Mouse (Mus musculus) telencephalon, adult 2 months (tissue): ENCODE data around the gene Srrm4.

ENCODE experiments used
- DNase-seq: peaks from one replicate; pipeline ENCODE4 v3.0.0-alpha.2; 2011; ENCODE audit warnings: low read depth, low spot score

Gene Srrm4

DNA sequence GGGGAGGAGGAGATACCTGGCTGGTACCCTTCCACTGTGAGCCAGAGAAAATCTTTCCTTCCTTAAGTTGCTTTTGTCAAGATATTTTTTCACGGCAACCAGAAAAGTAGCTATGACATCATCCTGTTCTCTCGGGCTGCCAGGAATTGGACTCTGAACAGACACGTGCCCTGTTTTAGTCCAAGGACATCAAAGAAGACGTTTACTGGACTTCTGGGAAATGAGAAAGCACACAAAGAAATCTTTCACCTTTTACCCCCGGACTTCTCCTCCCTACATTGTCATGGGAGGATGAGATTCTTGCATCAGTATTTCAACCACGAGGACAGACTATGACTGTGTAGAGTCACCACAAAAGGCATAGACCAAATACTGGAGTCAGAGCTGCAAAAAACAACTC, 183.7 kb downstream of the Srrm4 start:
- DNase-seq, result no peak

DNA sequence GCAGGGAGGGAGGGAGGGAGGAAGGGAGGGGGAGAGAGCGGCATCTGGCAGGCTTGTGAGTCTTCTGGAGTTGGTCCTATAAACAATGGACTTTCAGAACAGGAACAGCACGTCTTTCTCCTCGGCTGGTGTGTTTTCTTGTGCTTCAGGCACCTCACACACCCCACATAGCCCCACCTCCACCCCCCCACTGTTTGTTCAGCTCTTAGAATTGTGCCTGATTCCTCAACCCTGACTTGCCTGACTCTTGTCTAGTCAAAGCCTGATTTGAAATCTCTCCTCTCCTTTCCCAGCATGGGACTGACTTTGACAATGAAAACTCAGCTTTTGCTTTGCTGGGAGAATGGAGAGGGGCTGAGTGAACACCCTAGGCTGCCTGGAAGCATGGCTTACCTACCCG, 184.3 kb downstream of the Srrm4 start:
- DNase-seq, result no peak

DNA sequence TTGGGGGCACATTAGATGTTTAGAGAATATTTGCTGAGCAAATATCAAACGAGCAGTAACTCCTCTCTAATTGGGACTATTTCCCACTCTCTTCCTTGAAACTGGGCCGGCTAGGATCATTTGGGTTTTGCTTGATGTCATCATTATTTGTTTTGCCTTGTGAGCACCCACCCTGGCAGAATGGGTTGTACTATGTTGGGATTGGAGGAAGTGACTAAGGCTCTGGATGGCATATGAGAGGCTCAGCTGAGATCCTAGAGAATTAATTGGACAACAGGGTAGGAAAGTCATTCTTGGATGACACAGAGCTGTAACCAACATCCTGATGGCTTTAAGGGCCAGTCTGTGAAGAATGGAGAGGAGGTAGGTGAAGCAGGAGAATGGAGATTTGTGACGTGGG, 185.1 kb downstream of the Srrm4 start:
- no peak for DNase-seq

DNA sequence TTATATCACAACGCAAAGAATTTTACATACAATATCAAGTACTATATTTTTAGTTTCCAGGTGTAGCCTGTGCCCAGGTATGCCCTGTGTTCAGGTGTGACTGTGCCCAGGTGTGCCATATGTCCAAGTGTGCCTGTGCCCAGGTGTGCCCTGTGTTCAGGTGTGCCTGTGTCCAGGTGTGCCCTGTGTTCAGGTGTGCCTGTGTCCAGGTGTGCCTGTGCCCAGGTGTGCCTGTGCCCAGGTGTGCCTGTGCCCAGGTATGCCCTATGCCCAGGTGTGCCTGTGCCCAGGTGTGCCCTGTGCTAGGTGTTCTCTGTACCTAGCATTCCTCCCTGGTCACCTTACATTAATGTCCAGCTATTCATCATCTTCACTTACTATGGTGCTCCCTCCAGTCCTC, 185.7 kb downstream of the Srrm4 start:
- DNase-seq, result no peak

DNA sequence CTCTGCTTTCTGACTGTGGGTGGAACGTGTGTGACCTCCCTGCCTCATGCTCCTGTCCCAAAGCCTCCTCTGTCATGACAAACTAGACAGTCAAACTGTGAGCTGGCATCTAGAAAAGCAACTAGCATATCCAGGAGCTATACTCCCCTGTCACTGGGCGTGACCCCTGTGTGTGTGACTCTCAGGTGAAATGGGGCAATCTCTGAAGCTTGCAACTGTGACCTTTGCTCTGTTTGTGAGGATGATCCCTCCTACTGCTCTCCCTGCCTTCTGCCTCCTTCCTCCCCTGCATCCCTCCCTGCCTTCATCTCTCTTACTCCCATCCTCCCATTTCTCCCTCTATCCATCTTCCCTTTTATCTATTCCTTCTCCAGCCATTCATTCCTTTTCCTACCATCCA, 187.6 kb downstream of the Srrm4 start:
- no peak for DNase-seq

DNA sequence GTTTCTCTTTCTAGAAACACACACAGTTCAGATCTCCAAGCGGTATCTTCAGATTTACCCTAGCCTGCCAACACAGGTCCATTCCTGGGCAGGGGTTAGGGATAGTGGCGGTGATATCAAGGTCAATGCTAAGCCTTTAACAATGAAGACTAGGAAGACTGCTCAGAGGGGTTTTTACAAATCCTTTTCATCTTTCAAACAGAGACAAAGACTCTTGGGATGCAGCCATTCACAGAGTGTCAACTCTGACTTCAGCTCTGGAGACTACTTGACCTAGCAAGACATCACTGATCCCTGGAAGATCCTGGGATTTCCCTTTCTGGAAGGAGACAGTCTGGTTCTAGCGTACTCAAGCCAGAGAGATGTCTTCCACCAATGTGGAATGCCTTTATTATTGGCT, 190.8 kb downstream of the Srrm4 start:
- no peak for DNase-seq

DNA sequence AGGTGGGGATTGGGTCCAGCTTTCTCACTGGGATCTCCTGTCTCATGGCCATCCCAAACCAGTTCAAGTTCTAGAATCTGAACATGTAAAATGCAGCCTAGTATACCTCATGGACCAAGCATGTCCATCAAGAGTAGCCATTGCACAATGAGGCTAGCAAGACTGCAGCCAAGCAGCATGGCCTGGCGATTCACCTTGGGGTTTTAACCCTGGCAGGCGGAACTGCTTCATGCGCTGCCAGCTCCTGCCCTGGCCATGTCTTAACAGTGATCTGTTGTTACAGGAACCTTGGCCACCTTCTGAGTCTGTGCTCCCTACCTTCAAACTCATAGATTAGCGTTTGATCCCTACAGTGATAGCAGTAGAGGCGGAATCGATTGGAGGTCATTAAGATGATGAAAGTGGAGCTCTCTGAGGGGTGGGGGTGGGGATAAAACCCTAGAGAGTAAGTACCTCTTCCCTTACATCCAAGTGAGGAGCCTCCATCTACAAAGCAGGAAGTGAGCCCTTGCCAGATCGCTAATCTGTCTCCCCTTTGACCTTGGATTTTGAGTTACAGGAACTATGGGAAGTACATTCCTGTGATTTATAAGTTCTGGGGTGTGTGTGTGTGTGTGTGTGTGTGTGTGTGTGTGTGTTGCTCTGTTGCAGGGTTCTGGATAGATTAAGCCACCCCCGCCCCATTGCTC, 191.4 kb downstream of the Srrm4 start:
- DNase-seq, result no peak

DNA sequence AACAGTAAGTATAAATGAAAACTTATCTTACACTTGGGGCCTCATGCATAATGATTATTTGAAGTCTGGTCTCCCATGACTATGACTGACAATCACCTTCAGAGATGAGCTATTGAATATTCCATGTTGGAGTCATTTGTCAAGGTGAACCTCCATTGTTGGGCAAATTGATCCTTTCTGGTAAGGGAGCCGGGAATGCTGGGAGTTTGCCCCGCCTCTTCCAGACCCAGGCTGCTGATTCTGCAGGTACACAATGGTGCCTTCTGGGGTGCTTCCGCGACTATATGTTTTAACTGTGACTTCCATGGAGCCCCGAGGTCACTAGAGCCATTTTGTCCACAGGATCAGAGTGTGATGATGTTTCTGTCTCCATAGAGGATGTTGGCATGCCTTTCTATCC, 195.5 kb downstream of the Srrm4 start:
- no peak for DNase-seq

DNA sequence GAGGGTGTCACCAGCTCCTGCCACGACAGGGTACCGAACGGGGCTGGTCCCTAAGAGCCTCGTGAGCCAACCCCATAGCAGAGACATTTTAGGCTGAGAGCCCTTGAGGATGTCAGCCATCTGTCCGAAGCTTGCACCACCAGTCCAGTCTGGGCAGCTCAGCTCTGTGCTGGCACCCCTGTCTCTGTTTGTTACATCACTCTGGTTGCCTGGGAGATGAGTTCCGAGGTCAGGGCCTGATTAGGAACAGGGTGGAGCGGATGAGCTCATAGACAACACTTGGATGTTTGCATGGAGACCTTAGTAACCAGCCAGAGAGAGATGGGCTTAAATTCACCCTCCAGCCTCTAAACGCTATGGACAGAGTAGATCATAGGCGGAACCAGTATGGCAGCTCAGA, 199.0 kb downstream of the Srrm4 start:
- no peak for DNase-seq

DNA sequence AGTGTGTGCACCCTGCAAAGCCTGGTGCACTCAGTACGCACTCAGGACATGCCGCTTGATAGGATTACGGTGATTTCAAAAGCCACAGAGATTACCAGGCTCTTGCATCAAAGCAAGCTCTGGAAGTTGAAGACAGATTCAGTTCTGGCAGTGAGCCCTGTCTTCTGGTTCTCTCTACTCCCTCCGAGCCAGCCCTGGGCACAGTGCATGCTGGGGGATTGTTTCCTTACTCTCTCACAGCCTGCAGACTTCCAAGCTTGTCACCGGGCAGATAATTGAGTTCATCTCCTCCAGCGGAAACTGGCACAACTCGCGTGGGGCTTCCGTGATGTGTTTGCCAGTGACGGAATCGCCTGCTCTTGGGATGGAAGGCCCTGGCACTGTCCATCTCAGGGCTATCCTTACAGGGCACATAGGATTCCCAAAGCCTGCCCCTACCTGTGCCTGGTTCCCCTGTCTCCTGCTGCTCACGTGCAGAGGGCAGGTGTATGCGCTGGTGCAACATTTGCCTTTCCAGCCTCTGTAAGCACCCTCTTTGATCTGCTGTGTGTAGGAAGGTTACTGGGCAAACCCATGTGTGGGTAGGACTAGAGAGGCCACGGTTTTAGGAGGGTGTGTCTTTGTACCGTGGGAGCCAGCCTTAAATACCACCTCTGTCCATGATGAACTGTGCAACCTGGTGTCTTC, 201.6 kb downstream of the Srrm4 start:
- peak; percentile 66 for DNase-seq

DNA sequence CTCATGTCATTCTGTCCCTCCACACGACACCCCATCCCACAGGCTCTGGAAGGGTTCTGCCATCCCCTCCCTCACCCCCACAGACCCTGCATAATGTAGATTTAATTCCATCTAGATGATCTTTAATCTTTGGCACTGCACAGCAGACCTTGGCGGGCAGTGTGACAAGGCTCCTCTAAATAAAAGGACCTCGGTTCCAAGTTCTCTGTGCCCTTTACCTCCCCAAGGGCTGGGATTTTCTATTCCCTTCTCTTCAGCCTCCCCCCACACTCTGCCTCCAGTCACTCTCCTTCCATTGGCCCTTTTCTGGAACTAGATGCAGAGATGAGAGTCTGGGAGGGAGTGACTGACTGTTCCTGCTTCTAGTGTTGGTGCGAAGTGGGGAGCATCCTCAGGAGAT, 202.3 kb downstream of the Srrm4 start:
- no peak for DNase-seq
